Mouse (Mus musculus) limb, embryonic 13.5 days (tissue): ENCODE results near the gene 1810062G17Rik. TPM values are rescaled to one million over a fixed set of nuclear protein-coding genes. Genes with fewer than 3 reads are reported as not detected.
A peak's percentile ranks its signal among the peaks of the same experiment; 100 is the strongest.

Experiments used
- ATAC-seq: fragments of 200-750 bp; cut with Nextera tagmentation; 2 replicates; pipeline ENCODE4 v1.8.0; 2017; ENCODE audit warnings: low read depth, moderate number of reproducible peaks, moderate TSS enrichment; ENCODE audit not compliant: low FRiP score
- H3K27ac ChIP-seq: fragments of 300-500 bp; sonication (generic); 2 replicates; pipeline ENCODE4 v1.5.1; 2015; ENCODE audit warnings: inconsistent platforms, mild to moderate bottlenecking, moderate library complexity
- H3K27me3 ChIP-seq: fragments of 300-500 bp; sonication (generic); 2 replicates; pipeline ENCODE4 v1.6.1; 2015; ENCODE audit warnings: mild to moderate bottlenecking, inconsistent platforms
- H3K36me3 ChIP-seq: fragments of 300-500 bp; sonication (generic); 2 replicates; pipeline ENCODE4 v1.6.1; 2015; ENCODE audit warnings: inconsistent platforms, mild to moderate bottlenecking, moderate library complexity
- H3K4me1 ChIP-seq: fragments of 300-500 bp; sonication (generic); 2 replicates; pipeline ENCODE4 v1.6.1; 2015; ENCODE audit warnings: inconsistent platforms
- H3K4me2 ChIP-seq: fragments of 300-500 bp; sonication (generic); replicated peaks from 2 replicates; pipeline ENCODE4 v1.6.1; 2015; ENCODE audit warnings: inconsistent platforms, mild to moderate bottlenecking, moderate library complexity
- H3K4me3 ChIP-seq: fragments of 300-500 bp; sonication (generic); 2 replicates; pipeline ENCODE4 v1.5.1; 2015; ENCODE audit warnings: moderate library complexity, mild to moderate bottlenecking, inconsistent platforms
- H3K9ac ChIP-seq: fragments of 300-500 bp; sonication (generic); 2 replicates; pipeline ENCODE4 v1.6.1; 2015; ENCODE audit warnings: mild to moderate bottlenecking, inconsistent platforms
- H3K9me3 ChIP-seq: fragments of 300-500 bp; sonication (generic); 2 replicates; pipeline ENCODE4 v1.6.1; 2016; ENCODE audit warnings: inconsistent platforms
- whole genome bisulfite sequencing: fragments of 180-500 bp; shearing (Covaris S2); methylation state at CpG from one replicate; pipeline ENCODE4 v1.1.7; 2015; 5-methylcytosine and 5-hydroxymethylcytosine counted together
- polyA plus RNA-seq: library from polyadenylated mRNA; unstranded; fragments of >200 nt; fragmentation: Nextera tagmentation; extraction: Ambion mirVana; gene quantifications from 2 replicates; pipeline ENCODE4 v1.2.1, GENCODE M21; 2015

Gene 1810062G17Rik
- polyA plus RNA-seq, 1 experiment from 2014 or later = 1.5 TPM

- no peak overlapping the region for H3K9ac ChIP-seq
- H3K4me2 ChIP-seq = no peak overlapping the region
- no peak overlapping the region for H3K4me3 ChIP-seq
- H3K27me3 ChIP-seq = no peaks in the 10 kb centered on the region
- H3K9me3 ChIP-seq = no peaks in the 10 kb centered on the region
- H3K4me1 ChIP-seq = no peaks in the 10 kb centered on the region
- H3K27ac ChIP-seq = no peak overlapping the region
- WGBS = 61% methylated on average over 7 of the region's 7 CpGs
- peaks cover 59% of the 10 kb centered on the region for H3K36me3 ChIP-seq
- no peak for ATAC-seq
Observed at GRCm38 (mm10) chr3:36460717-36461116, 15.0 kb upstream of the 1810062G17Rik start.

GRCm38 (mm10) chr3:36461819-36462218 is 13.9 kb upstream of the 1810062G17Rik start:
- WGBS = 47% methylated on average over 5 of the region's 5 CpGs
- H3K4me2 ChIP-seq = no peak overlapping the region
- no peak overlapping the region for H3K27ac ChIP-seq
- H3K4me1 ChIP-seq = no peaks in the 10 kb centered on the region
- no peak overlapping the region for H3K4me3 ChIP-seq
- no peaks in the 10 kb centered on the region for H3K27me3 ChIP-seq
- no peak for ATAC-seq
- H3K9ac ChIP-seq = no peak overlapping the region
- peaks cover 52% of the 10 kb centered on the region for H3K36me3 ChIP-seq
- no peaks in the 10 kb centered on the region for H3K9me3 ChIP-seq

- Histone ChIP-seq H3K4me3 (no peak overlapping the region), H3K36me3 (peaks cover 50% of the 10 kb centered on the region), H3K9me3 (no peaks in the 10 kb centered on the region), H3K27me3 (no peaks in the 10 kb centered on the region), H3K27ac (no peak overlapping the region), H3K4me2 (no peak overlapping the region), H3K9ac (no peak overlapping the region), H3K4me1 (no peaks in the 10 kb centered on the region)
- no peak for ATAC-seq
- 7% methylated on average over 1 of the region's 1 CpGs for WGBS
Observed at GRCm38 (mm10) chr3:36462348-36462747, 13.4 kb upstream of the 1810062G17Rik start.

GRCm38 (mm10) chr3:36465538-36465937 is 10.2 kb upstream of the 1810062G17Rik start:
- H3K27ac ChIP-seq = no peak overlapping the region
- no peaks in the 10 kb centered on the region for H3K9me3 ChIP-seq
- H3K4me2 ChIP-seq = no peak overlapping the region
- H3K4me1 ChIP-seq = peaks cover 5% of the 10 kb centered on the region; the same call in 1 of the 2 replicates
- ATAC-seq = no peak
- 70% methylated on average over 7 of the region's 7 CpGs for WGBS
- H3K9ac ChIP-seq = no peak overlapping the region
- no peak overlapping the region for H3K4me3 ChIP-seq
- no peaks in the 10 kb centered on the region for H3K27me3 ChIP-seq
- H3K36me3 ChIP-seq = peaks cover 24% of the 10 kb centered on the region

- no peak overlapping the region for H3K9ac ChIP-seq
- H3K27me3 ChIP-seq = no peaks in the 10 kb centered on the region
- H3K27ac ChIP-seq = no peak overlapping the region
- no peaks in the 10 kb centered on the region for H3K9me3 ChIP-seq
- WGBS = 82% methylated on average over 7 of the region's 7 CpGs
- H3K4me3 ChIP-seq = no peak overlapping the region
- H3K4me1 ChIP-seq = peaks cover 11% of the 10 kb centered on the region; the same call in 1 of the 2 replicates
- ATAC-seq = peak; percentile 15; the same call in 1 of the 2 replicates
- H3K4me2 ChIP-seq = no peak overlapping the region
- peaks cover 12% of the 10 kb centered on the region for H3K36me3 ChIP-seq
Observed at GRCm38 (mm10) chr3:36467632-36468031, 8.1 kb upstream of the 1810062G17Rik start.

GRCm38 (mm10) chr3:36468871-36469270 is 6.9 kb upstream of the 1810062G17Rik start:
- Histone ChIP-seq H3K4me2 (no peak overlapping the region), H3K36me3 (peaks cover 7% of the 10 kb centered on the region), H3K27me3 (no peaks in the 10 kb centered on the region), H3K27ac (no peak overlapping the region), H3K9ac (no peak overlapping the region), H3K4me3 (no peak overlapping the region), H3K9me3 (no peaks in the 10 kb centered on the region), H3K4me1 (peaks cover 18% of the 10 kb centered on the region)
- WGBS = 27% methylated on average over 2 of the region's 2 CpGs
- no peak for ATAC-seq

GRCm38 (mm10) chr3:36471856-36472255 is 3.9 kb upstream of the 1810062G17Rik start:
- Histone ChIP-seq H3K27ac (no peak overlapping the region), H3K27me3 (no peaks in the 10 kb centered on the region), H3K4me3 (no peak overlapping the region), H3K4me2 (no peak overlapping the region), H3K9me3 (no peaks in the 10 kb centered on the region), H3K4me1 (peaks cover 32% of the 10 kb centered on the region), H3K36me3 (0 out of 2 replicates have a peak, but pooled peaks cover 3% of the 10 kb centered on the region), H3K9ac (no peak overlapping the region)
- 85% methylated on average over 4 of the region's 4 CpGs for WGBS
- no peak for ATAC-seq

- 99% methylated on average over 5 of the region's 5 CpGs for WGBS
- Histone ChIP-seq H3K27ac (no peak overlapping the region), H3K36me3 (no peaks in the 10 kb centered on the region), H3K9me3 (no peaks in the 10 kb centered on the region), H3K27me3 (no peaks in the 10 kb centered on the region), H3K4me3 (no peak overlapping the region), H3K9ac (no peak overlapping the region), H3K4me2 (no peak overlapping the region), H3K4me1 (peaks cover 38% of the 10 kb centered on the region)
- ATAC-seq = no peak
Observed at GRCm38 (mm10) chr3:36473222-36473621, 2.5 kb upstream of the 1810062G17Rik start.

- H3K27me3 ChIP-seq = no peaks in the 10 kb centered on the region
- no peaks in the 10 kb centered on the region for H3K9me3 ChIP-seq
- peak overlapping the region; percentile 82 for H3K4me2 ChIP-seq
- peak overlapping the region; percentile 85; the same call in 1 of the 2 replicates for H3K9ac ChIP-seq
- H3K36me3 ChIP-seq = no peaks in the 10 kb centered on the region
- 79% methylated on average over 5 of the region's 5 CpGs for WGBS
- no peak overlapping the region; the same call in 1 of the 2 replicates for H3K27ac ChIP-seq
- peak overlapping the region; percentile 76 for H3K4me3 ChIP-seq
- no peak for ATAC-seq
- H3K4me1 ChIP-seq = peaks cover 38% of the 10 kb centered on the region
Observed at GRCm38 (mm10) chr3:36474421-36474820, 1.3 kb upstream of the 1810062G17Rik start.

- peak overlapping the region; percentile 82 for H3K4me2 ChIP-seq
Observed at GRCm38 (mm10) chr3:36474938-36475483, 726 bp upstream of the 1810062G17Rik start.

GRCm38 (mm10) chr3:36476261-36477155 is 771 bp downstream of the 1810062G17Rik start:
- Histone ChIP-seq H3K4me2 (peak overlapping the region; percentile 82), H3K27me3 (no peaks in the 10 kb centered on the region), H3K4me3 (peak overlapping the region; percentile 76), H3K27ac (peak overlapping the region; percentile 74), H3K9ac (peak overlapping the region; percentile 85), H3K36me3 (no peaks in the 10 kb centered on the region), H3K4me1 (peaks cover 27% of the 10 kb centered on the region), H3K9me3 (no peaks in the 10 kb centered on the region)
- no peak for ATAC-seq
- 21% methylated on average over 20 of the region's 20 CpGs for WGBS

More at GRCm38 (mm10) chr3:36474938-36475483, 726 bp upstream of the 1810062G17Rik start:
- peak overlapping the region; percentile 76 for H3K4me3 ChIP-seq
- ATAC-seq = no peak; the same call in none of the 2 replicates
- H3K9ac ChIP-seq = peak overlapping the region; percentile 85
- no peaks in the 10 kb centered on the region for H3K36me3 ChIP-seq
- no peaks in the 10 kb centered on the region for H3K27me3 ChIP-seq
- H3K27ac ChIP-seq = peak overlapping the region; percentile 87
- 3% methylated on average over 24 of the region's 24 CpGs for WGBS
- peaks cover 37% of the 10 kb centered on the region for H3K4me1 ChIP-seq
- H3K9me3 ChIP-seq = no peaks in the 10 kb centered on the region

- ATAC-seq = no peak
- 92% methylated on average over 8 of the region's 8 CpGs for WGBS
- Histone ChIP-seq H3K4me1 (peaks cover 39% of the 10 kb centered on the region), H3K27ac (no peak overlapping the region), H3K4me3 (no peak overlapping the region), H3K4me2 (no peak overlapping the region), H3K9ac (no peak overlapping the region), H3K36me3 (no peaks in the 10 kb centered on the region), H3K27me3 (no peaks in the 10 kb centered on the region), H3K9me3 (no peaks in the 10 kb centered on the region)
Observed at GRCm38 (mm10) chr3:36478776-36479175, 3.0 kb downstream of the 1810062G17Rik start.
